Mouse (Mus musculus): ENCODE measurements at regions not wholly inside any gene's neighbourhood (a gene's known extent, or its start where the extent isn't known, plus 50 kb on each side); places are given as distances from the start of the nearest gene placed in this dataset.
"Not testable (repeated sequence)": the region's sequence is repeated elsewhere in the genome, so short reads cannot be mapped to it uniquely, and the experiment has no call there.

- not testable (repeated sequence) for DNase-seq (ENCODE audit: low spot score)
Measured at GRCm38 (mm10) chr13:52325647-52326046, 205.4 kb downstream of the Diras2 start.

- no peak for DNase-seq (ENCODE audit: low spot score)
Measured at GRCm38 (mm10) chr13:52327734-52328133, 203.3 kb downstream of the Diras2 start.

GRCm38 (mm10) chr13:52328766-52329165, 202.3 kb downstream of the Diras2 start:
- no peak for DNase-seq (ENCODE audit: low spot score)

- DNase-seq (ENCODE audit: low spot score), result peak; percentile 38
Measured at GRCm38 (mm10) chr13:52331068-52331467, 200.0 kb downstream of the Diras2 start.

- no peak for DNase-seq (ENCODE audit: low spot score)
Measured at GRCm38 (mm10) chr13:52334962-52335361, 196.1 kb downstream of the Diras2 start.

- DNase-seq (ENCODE audit: low spot score), result no peak
Measured at GRCm38 (mm10) chr13:52337936-52338335, 193.1 kb downstream of the Diras2 start.

GRCm38 (mm10) chr13:52339156-52339555, 191.9 kb downstream of the Diras2 start:
- DNase-seq (ENCODE audit: low spot score), result no peak

GRCm38 (mm10) chr13:52341981-52342380, 189.1 kb downstream of the Diras2 start:
- no peak for DNase-seq (ENCODE audit: low spot score)

GRCm38 (mm10) chr13:52344383-52344782, 186.7 kb downstream of the Diras2 start:
- no peak for DNase-seq (ENCODE audit: low spot score)

GRCm38 (mm10) chr13:52344853-52345252, 186.2 kb downstream of the Diras2 start:
- DNase-seq (ENCODE audit: low spot score), result no peak

GRCm38 (mm10) chr13:52345375-52346026, 185.6 kb downstream of the Diras2 start:
- no peak for DNase-seq (ENCODE audit: low spot score)

- no peak for DNase-seq (ENCODE audit: low spot score)
Measured at GRCm38 (mm10) chr13:52346027-52346375, 185.1 kb downstream of the Diras2 start.

- DNase-seq (ENCODE audit: low spot score), result no peak
Measured at GRCm38 (mm10) chr13:52347631-52348030, 183.4 kb downstream of the Diras2 start.

GRCm38 (mm10) chr13:52349606-52350005, 181.5 kb downstream of the Diras2 start:
- no peak for DNase-seq (ENCODE audit: low spot score)

GRCm38 (mm10) chr13:52352576-52352975, 178.5 kb downstream of the Diras2 start:
- DNase-seq (ENCODE audit: low spot score), result no peak

- DNase-seq (ENCODE audit: low spot score), result no peak
Measured at GRCm38 (mm10) chr13:52353437-52353836, 177.6 kb downstream of the Diras2 start.

- no peak for DNase-seq (ENCODE audit: low spot score)
Measured at GRCm38 (mm10) chr13:52353966-52354365, 177.1 kb downstream of the Diras2 start.

- DNase-seq (ENCODE audit: low spot score), result not testable (repeated sequence)
Measured at GRCm38 (mm10) chr13:52355921-52356320, 175.2 kb downstream of the Diras2 start.

GRCm38 (mm10) chr13:52359332-52359731, 171.7 kb downstream of the Diras2 start:
- DNase-seq (ENCODE audit: low spot score), result not testable (repeated sequence)

- DNase-seq (ENCODE audit: low spot score), result no peak
Measured at GRCm38 (mm10) chr13:52361177-52361846, 169.8 kb downstream of the Diras2 start.

GRCm38 (mm10) chr13:52362266-52362665, 168.8 kb downstream of the Diras2 start:
- DNase-seq (ENCODE audit: low spot score), result no peak

GRCm38 (mm10) chr13:52369851-52370250, 161.2 kb downstream of the Diras2 start:
- no peak for DNase-seq (ENCODE audit: low spot score)

- no peak for DNase-seq (ENCODE audit: low spot score)
Measured at GRCm38 (mm10) chr13:52371986-52372385, 159.1 kb downstream of the Diras2 start.

GRCm38 (mm10) chr13:52374781-52375180, 156.3 kb downstream of the Diras2 start:
- no peak for DNase-seq (ENCODE audit: low spot score)

Data from layer of hippocampus, adult 9-10 months (tissue).